Mouse (Mus musculus): ENCODE data around the gene Cldn7.
"Not testable (repeated sequence)": the region's sequence is repeated elsewhere in the genome, so short reads cannot be mapped to it uniquely, and the experiment has no call there.

Gene Cldn7

DNA sequence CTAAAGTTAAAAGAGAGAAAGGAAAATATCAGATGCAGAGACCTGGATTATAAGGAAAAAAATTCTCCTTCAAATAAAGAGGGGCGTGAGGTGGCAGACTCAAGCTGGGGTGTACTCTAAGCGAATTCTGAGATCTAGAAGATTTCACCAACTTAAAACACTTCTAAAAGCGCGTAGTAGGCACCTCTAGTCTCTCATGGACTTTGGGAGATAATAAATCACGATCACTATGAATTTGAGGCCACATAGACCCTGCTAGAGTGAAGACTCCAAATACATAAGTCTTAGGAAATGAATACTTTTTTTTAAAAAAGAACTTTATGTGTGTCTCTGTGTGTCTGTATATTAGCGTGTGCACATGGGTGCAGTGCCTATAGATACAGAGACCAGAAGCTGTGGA, 51.1 kb downstream of the Cldn7 start:
- no peak for DNase-seq (ENCODE audit: low spot score)

DNA sequence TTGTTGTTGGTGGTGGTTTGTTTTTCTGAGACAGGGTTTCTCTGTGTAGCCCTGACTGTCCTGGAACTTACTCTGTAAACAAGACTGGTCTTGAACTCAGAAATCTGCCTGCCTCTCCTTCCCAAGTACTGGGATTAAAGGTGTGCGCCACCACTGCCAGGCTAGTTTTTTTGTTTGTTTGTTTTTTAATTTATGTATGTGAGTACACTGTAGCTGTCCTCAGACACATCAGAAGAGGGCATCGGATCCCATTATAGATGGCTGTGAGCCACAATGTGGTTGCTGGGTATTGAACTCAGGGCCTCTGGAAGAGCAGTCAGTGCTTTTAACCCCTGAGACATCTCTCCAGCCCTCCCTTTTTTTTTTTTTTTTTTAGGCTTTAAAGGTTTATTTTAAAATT, 51.6 kb downstream of the Cldn7 start:
- DNase-seq (ENCODE audit: low spot score) = not testable (repeated sequence)

DNA sequence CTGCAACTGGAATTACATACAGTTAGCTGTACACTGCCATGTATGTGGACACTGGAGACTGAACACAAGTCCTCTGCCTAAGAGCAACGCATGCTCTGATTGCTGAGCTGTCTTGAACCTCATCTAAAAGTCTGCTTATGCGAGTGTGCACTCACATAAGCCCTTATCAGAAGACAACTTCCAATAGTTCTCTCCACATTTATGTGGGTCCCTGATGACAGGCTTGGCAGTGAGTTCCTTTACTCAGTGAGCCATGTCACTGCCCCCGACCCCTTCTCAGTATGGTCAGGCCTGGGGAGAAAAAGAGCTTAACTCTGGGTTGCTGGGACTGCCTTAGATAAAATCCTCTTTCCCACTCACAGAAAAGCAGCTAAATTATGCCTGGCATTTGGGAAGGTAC, 52.1 kb downstream of the Cldn7 start, which contains the start of gene Dlg4:
TSS of gene Dlg4 (plus strand) at position 274 of the 400 bp plus-strand sequence.
- no peak for DNase-seq (ENCODE audit: low spot score)

DNA sequence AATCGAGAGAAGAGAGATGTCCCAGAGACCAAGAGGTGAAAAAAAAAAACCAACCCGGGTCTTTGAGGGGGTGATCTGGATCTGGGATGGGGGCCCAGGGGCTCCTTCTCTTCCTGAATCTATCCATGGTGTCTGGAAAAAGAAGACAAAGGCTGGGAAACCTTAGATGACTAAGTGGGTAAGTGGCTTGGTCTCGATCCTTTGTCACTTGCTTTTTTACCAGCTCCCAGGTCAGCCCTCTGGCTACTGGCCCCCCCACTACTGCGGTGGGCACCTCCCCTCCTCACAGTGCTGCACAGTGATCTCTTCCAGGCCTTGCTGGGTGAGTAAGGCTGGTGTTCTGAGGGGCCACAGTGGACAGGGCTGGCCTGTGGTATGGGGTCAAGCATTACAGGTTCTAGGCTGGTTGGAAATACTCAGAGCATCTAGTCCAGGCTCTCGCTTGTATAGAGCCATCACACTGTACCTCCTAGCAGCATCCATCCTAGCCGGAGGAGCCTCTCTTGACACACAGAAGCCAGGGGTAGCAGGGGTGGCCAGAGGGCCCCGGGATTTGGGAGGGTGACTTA, 52.7 kb downstream of the Cldn7 start:
- DNase-seq (ENCODE audit: low spot score) = no peak
